Mouse (Mus musculus) monocyte, adult 2 months (primary cell): Measurements from ENCODE around the gene Nmnat3.

ENCODE experiments used
- DNase-seq, 2 experiments: peaks; one replicate each; pipeline ENCODE4 v3.0.0; 2022; ENCODE audit warnings: low spot score in 2 of 2, low read depth in 1 of 2

Nmnat3 gene

GRCm38 (mm10) chr9:98354919-98355318 lies 67.7 kb downstream of the Nmnat3 start:
- DNase-seq, result no peak

- no peak for DNase-seq
These were observed 73.8 kb downstream of the Nmnat3 start for GRCm38 (mm10) chr9:98361047-98361446.

GRCm38 (mm10) chr9:98366075-98366474 lies 78.8 kb downstream of the Nmnat3 start:
- DNase-seq, result no peak

- no peak for DNase-seq
These were observed 80.2 kb downstream of the Nmnat3 start for GRCm38 (mm10) chr9:98367333-98367962.

GRCm38 (mm10) chr9:98369707-98370106 lies 82.5 kb downstream of the Nmnat3 start:
- no peak for DNase-seq

- no peak for DNase-seq
These were observed 86.1 kb downstream of the Nmnat3 start for GRCm38 (mm10) chr9:98373358-98373757.

- DNase-seq, result no peak
These were observed 87.7 kb downstream of the Nmnat3 start for GRCm38 (mm10) chr9:98374897-98375296.

GRCm38 (mm10) chr9:98375329-98376170 lies 88.3 kb downstream of the Nmnat3 start:
- no peak for DNase-seq

- DNase-seq, result no peak
These were observed 92.5 kb downstream of the Nmnat3 start for GRCm38 (mm10) chr9:98379736-98380135.

- no peak for DNase-seq
These were observed 93.4 kb downstream of the Nmnat3 start for GRCm38 (mm10) chr9:98380593-98380992.

GRCm38 (mm10) chr9:98387741-98388632 lies 100.8 kb downstream of the Nmnat3 start:
- no peak for DNase-seq

- DNase-seq, result no peak
These were observed 101.4 kb downstream of the Nmnat3 start for GRCm38 (mm10) chr9:98388633-98388965.

- DNase-seq, result no peak
These were observed 106.3 kb downstream of the Nmnat3 start for GRCm38 (mm10) chr9:98393496-98393895.

GRCm38 (mm10) chr9:98397211-98397610 lies 110.0 kb downstream of the Nmnat3 start:
- no peak for DNase-seq

- DNase-seq, result no peak
These were observed 110.6 kb downstream of the Nmnat3 start for GRCm38 (mm10) chr9:98397866-98398265.

GRCm38 (mm10) chr9:98400185-98400894 lies 113.1 kb downstream of the Nmnat3 start:
- no peak for DNase-seq

GRCm38 (mm10) chr9:98401611-98402010 lies 114.4 kb downstream of the Nmnat3 start:
- DNase-seq, result no peak

GRCm38 (mm10) chr9:98407771-98408170 lies 120.5 kb downstream of the Nmnat3 start:
- no peak for DNase-seq

GRCm38 (mm10) chr9:98409137-98409536 lies 121.9 kb downstream of the Nmnat3 start:
- DNase-seq, result no peak

- DNase-seq, result no peak
These were observed 128.2 kb downstream of the Nmnat3 start for GRCm38 (mm10) chr9:98415427-98415826.

GRCm38 (mm10) chr9:98417919-98418318 lies 130.7 kb downstream of the Nmnat3 start:
- no peak for DNase-seq
